Mouse (Mus musculus) stomach, postnatal 0 days (tissue): Measurements from ENCODE around the gene Syne3.

Experiments used
- CTCF ChIP-seq: IDR thresholded peaks from 2 replicates; pipeline ENCODE4 v1.5.1; 2016; ENCODE audit warnings: antibody characterized with exemption, low read depth, mild to moderate bottlenecking, moderate library complexity
- EP300 ChIP-seq: optimal IDR thresholded peaks from 2 replicates; pipeline ENCODE3; 2016; ENCODE audit warnings: antibody characterized with exemption

- TF ChIP-seq EP300 (no peak), CTCF (no peak)
These were observed 844 bp downstream of the Syne3 start for GRCm38 (mm10) chr12:105008752-105009178.
